Mouse (Mus musculus) testis, adult 2 months (tissue): ENCODE results near the gene Bmi1. TPM values are rescaled to one million over a fixed set of nuclear protein-coding genes. Genes with fewer than 3 reads are reported as not detected.

Experiments
- H3K27ac ChIP-seq: fragments of 200-500 bp; 2 replicates; pipeline ENCODE4 v1.5.1; 2012; ENCODE audit warnings: low read depth, low read length; ENCODE audit not compliant: control insufficient read depth, insufficient read depth
- H3K27me3 ChIP-seq: fragments of 200-500 bp; 2 replicates; pipeline ENCODE4 v1.6.1; 2012; ENCODE audit warnings: mild to moderate bottlenecking, low read length, moderate library complexity; ENCODE audit not compliant: control insufficient read depth, insufficient read depth
- H3K36me3 ChIP-seq: fragments of 200-500 bp; 2 replicates; pipeline ENCODE4 v1.6.1; 2012; ENCODE audit warnings: mild to moderate bottlenecking, low read length; ENCODE audit not compliant: control insufficient read depth, insufficient read depth
- H3K4me1 ChIP-seq: fragments of 200-500 bp; 2 replicates; pipeline ENCODE4 v1.6.1; 2012; ENCODE audit warnings: low read length; ENCODE audit not compliant: control insufficient read depth, insufficient read depth
- H3K4me3 ChIP-seq: fragments of 200-500 bp; 2 replicates; pipeline ENCODE4 v1.5.1; 2012; ENCODE audit warnings: low read depth, mild to moderate bottlenecking, low read length, moderate library complexity, mixed read lengths; ENCODE audit not compliant: control insufficient read depth
- CTCF ChIP-seq: fragments of 200-500 bp; IDR thresholded peaks from 2 replicates; pipeline ENCODE4 v1.5.1; 2012; ENCODE audit warnings: low read depth, mild to moderate bottlenecking, inconsistent platforms, low read length, moderate library complexity; ENCODE audit not compliant: control insufficient read depth, insufficient read depth, insufficient replicate concordance
- POLR2A ChIP-seq: fragments of 200-500 bp; IDR thresholded peaks from 2 replicates; pipeline ENCODE4 v1.6.1; 2012; ENCODE audit warnings: low read depth, mild to moderate bottlenecking, inconsistent platforms, low read length, moderate library complexity; ENCODE audit not compliant: control insufficient read depth
- polyA plus RNA-seq: library from polyadenylated mRNA; depleted of rRNA; stranded (reverse); fragments of >200 nt; gene quantifications from 2 replicates; pipeline ENCODE4 v1.2.3, GENCODE M21; 2012

Gene Bmi1
- polyA plus RNA-seq, 1 experiment, result 166 TPM

- no peaks in the 10 kb centered on the region for H3K27me3 ChIP-seq
- no peak for TF ChIP-seq POLR2A
- no peak for TF ChIP-seq CTCF
- H3K36me3 ChIP-seq, result no peaks in the 10 kb centered on the region
- peaks cover 13% of the 10 kb centered on the region for H3K4me1 ChIP-seq
- no peak overlapping the region for H3K4me3 ChIP-seq
- H3K27ac ChIP-seq, result no peak overlapping the region
These were observed 15.7 kb downstream of the Bmi1 start for GRCm38 (mm10) chr2:18692548-18692947.

- H3K4me1 ChIP-seq, result peaks cover 15% of the 10 kb centered on the region
- no peaks in the 10 kb centered on the region for H3K36me3 ChIP-seq
- no peak for TF ChIP-seq POLR2A
- H3K27me3 ChIP-seq, result peaks cover 1% of the 10 kb centered on the region; the same call in 1 of the 2 replicates
- H3K27ac ChIP-seq, result no peak overlapping the region; the same call in 1 of the 2 replicates
- peak overlapping the region; percentile 91; the same call in 1 of the 2 replicates for H3K4me3 ChIP-seq
These were observed 16.7 kb downstream of the Bmi1 start for GRCm38 (mm10) chr2:18693491-18693870.

GRCm38 (mm10) chr2:18693871-18694610, 17.2 kb downstream of the Bmi1 start, which contains the start of gene Spag6:
TSS of gene Spag6 (plus strand) at chr2:18694032.
- Histone ChIP-seq H3K27ac (peak within 1 kb of the TSS; percentile 89), H3K4me1 (peaks cover 16% of the 10 kb centered on the region), H3K36me3 (no peaks in the 10 kb centered on the region), H3K27me3 (peaks cover 4% of the 10 kb centered on the region; the same call in 1 of the 2 replicates), H3K4me3 (peak within 1 kb of the TSS; percentile 91)
- TF ChIP-seq POLR2A (no peak; the same call in 1 of the 2 replicates), CTCF (no peak)

GRCm38 (mm10) chr2:18694611-18694950, 17.8 kb downstream of the Bmi1 start:
- Histone ChIP-seq H3K27me3 (peaks cover 4% of the 10 kb centered on the region; the same call in 1 of the 2 replicates), H3K4me1 (peaks cover 15% of the 10 kb centered on the region), H3K36me3 (no peaks in the 10 kb centered on the region), H3K4me3 (peak overlapping the region; percentile 91), H3K27ac (no peak overlapping the region)
- 0 out of 2 replicates have a peak, but pooled peaks have one; percentile 31 for TF ChIP-seq POLR2A
- no peak for TF ChIP-seq CTCF

GRCm38 (mm10) chr2:18695163-18695562, 18.3 kb downstream of the Bmi1 start:
- Histone ChIP-seq H3K4me3 (peak overlapping the region; percentile 53; the same call in 1 of the 2 replicates), H3K4me1 (peaks cover 14% of the 10 kb centered on the region), H3K36me3 (no peaks in the 10 kb centered on the region), H3K27me3 (peaks cover 4% of the 10 kb centered on the region; the same call in 1 of the 2 replicates), H3K27ac (no peak overlapping the region)
- TF ChIP-seq CTCF (no peak), POLR2A (no peak)

GRCm38 (mm10) chr2:18695629-18696150, 18.9 kb downstream of the Bmi1 start:
- TF ChIP-seq CTCF (no peak), POLR2A (no peak)
- H3K4me3 ChIP-seq, result peak overlapping the region; percentile 53; the same call in 1 of the 2 replicates
- peaks cover 12% of the 10 kb centered on the region for H3K4me1 ChIP-seq
- peaks cover 4% of the 10 kb centered on the region; the same call in 1 of the 2 replicates for H3K27me3 ChIP-seq
- H3K27ac ChIP-seq, result no peak overlapping the region
- no peaks in the 10 kb centered on the region for H3K36me3 ChIP-seq

- Histone ChIP-seq H3K36me3 (no peaks in the 10 kb centered on the region), H3K27ac (no peak overlapping the region), H3K27me3 (peaks cover 4% of the 10 kb centered on the region; the same call in 1 of the 2 replicates), H3K4me3 (peak overlapping the region; percentile 63), H3K4me1 (peaks cover 12% of the 10 kb centered on the region)
- TF ChIP-seq CTCF (no peak), POLR2A (no peak)
These were observed 20.9 kb downstream of the Bmi1 start for GRCm38 (mm10) chr2:18697591-18698244.
